In the genomic region with DNA sequence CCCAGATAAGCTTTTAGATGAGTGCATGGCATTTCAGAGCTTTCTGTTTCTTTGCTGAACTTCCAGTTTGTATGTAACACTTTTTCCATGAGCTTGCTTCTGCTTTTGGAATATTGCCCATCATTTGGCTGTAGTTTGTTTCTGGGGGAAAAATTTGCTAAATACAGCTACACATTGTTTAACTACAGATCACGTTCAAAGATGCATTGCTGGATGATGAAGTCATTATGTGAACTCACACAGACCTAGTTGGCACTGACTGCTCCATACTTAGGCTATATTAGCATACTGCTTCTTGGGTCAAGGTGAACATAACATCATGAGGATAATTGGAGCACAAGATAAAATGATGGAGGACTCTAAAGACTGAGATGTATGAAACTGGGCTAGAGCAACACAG, we compare ENCODE assay signal across 29 mouse cellular contexts. TPM values are rescaled to one million over a fixed set of nuclear protein-coding genes. Genes with fewer than 3 reads are reported as not detected.
DNase-seq lines count a peak whose midpoint lies in the region; ATAC-seq and TF ChIP-seq lines count a peak whose summit lies in the region.
"Had no signal": no experiment of that assay in that cellular context is flagged by ENCODE, and none has a peak within 500 bp of the region (broad histone marks: within the 10 kb centered on the region; RNA-seq: fewer than 3 reads in every experiment).

No protein-coding gene starts in this region.

- no peaks in the 10 kb centered on the region for H3K36me3 ChIP-seq in heart, embryonic 16.5 days (ENCODE audit: control insufficient read depth, insufficient read depth)
- no peaks in the 10 kb centered on the region for H3K36me3 ChIP-seq in lung, embryonic 16.5 days (ENCODE audit: control insufficient read depth, insufficient read depth, low read length)
- 0 out of 2 replicates have a peak, but pooled peaks cover 3% of the 10 kb centered on the region for H3K36me3 ChIP-seq in stomach, embryonic 16.5 days (ENCODE audit: control insufficient read depth, insufficient read depth, low read length)
- H3K36me3 ChIP-seq: heart, embryonic 10.5 days; hindbrain, embryonic 10.5 days; intestine, embryonic 15.5 days; limb, embryonic 12.5 days; midbrain, embryonic 15.5 days; neural tube, embryonic 13.5 days had no signal

- no peak overlapping the region for H3K9ac ChIP-seq in heart, embryonic 16.5 days (ENCODE audit: low read length)
- H3K9ac ChIP-seq in lung, embryonic 16.5 days (ENCODE audit: low read length): no peak overlapping the region
- no peak overlapping the region for H3K9ac ChIP-seq in stomach, embryonic 16.5 days (ENCODE audit: low read length)
- H3K9ac ChIP-seq: intestine, embryonic 15.5 days; limb, embryonic 12.5 days; liver, embryonic 14.5 days; midbrain, embryonic 15.5 days; neural tube, embryonic 13.5 days had no signal

- no peaks in the 10 kb centered on the region for H3K27me3 ChIP-seq in heart, embryonic 16.5 days (ENCODE audit: control insufficient read depth, insufficient read depth, low read length)
- H3K27me3 ChIP-seq in lung, embryonic 16.5 days (ENCODE audit: control insufficient read depth, insufficient read depth, low read depth, low read length): no peaks in the 10 kb centered on the region
- H3K27me3 ChIP-seq in stomach, embryonic 16.5 days (ENCODE audit: control insufficient read depth, insufficient read depth, low read length): no peaks in the 10 kb centered on the region
- H3K27me3 ChIP-seq: intestine, embryonic 15.5 days; limb, embryonic 12.5 days; midbrain, embryonic 15.5 days; neural tube, embryonic 13.5 days had no signal

- DNase-seq in heart, postnatal 36 days: no peak
- no peak for DNase-seq in lung, postnatal 10 days
- DNase-seq in brain, embryonic 14.5 days (ENCODE audit: low read depth): peak; percentile 20
- no peak for DNase-seq in yolk sac, embryonic 10.5 days (ENCODE audit: low spot score)
- no peak for DNase-seq in layer of hippocampus, postnatal 14 days (ENCODE audit: low spot score in 2 of 2)
- DNase-seq: adrenal gland, postnatal 14 days; cerebellum, adult 9-10 months; gastrocnemius, postnatal 36 days; kidney, postnatal 25 days; layer of hippocampus, postnatal 36 days; lung, postnatal 4 days; retina, postnatal 1 day; thymus, adult 2 months; thymus, postnatal 4 days had no signal

- intact Hi-C loops in heart, postnatal 36 days (cut with DNase I): no loop called here

- 3% methylated on average over 1 of the region's 1 CpGs for WGBS in heart, embryonic 16.5 days
- WGBS in lung, embryonic 16.5 days: 2% methylated on average over 1 of the region's 1 CpGs
- WGBS in stomach, embryonic 16.5 days: 13% methylated on average over 1 of the region's 1 CpGs

- no peak overlapping the region for H3K4me2 ChIP-seq in heart, embryonic 16.5 days (ENCODE audit: low read depth, low read length)
- H3K4me2 ChIP-seq in lung, embryonic 16.5 days (ENCODE audit: low read depth, low read length): no peak overlapping the region
- no peak overlapping the region for H3K4me2 ChIP-seq in stomach, embryonic 16.5 days (ENCODE audit: low read depth, low read length)
- H3K4me2 ChIP-seq: intestine, embryonic 15.5 days; limb, embryonic 12.5 days; midbrain, embryonic 15.5 days; neural tube, embryonic 13.5 days had no signal

- TF ChIP-seq POLR2A in brain, embryonic 14.5 days (IDR thresholded peaks at IDR 0.05; ENCODE audit: borderline replicate concordance, extremely low read depth, insufficient read depth, insufficient read length, poor library complexity, severe bottlenecking): no peak

- no peak for TF ChIP-seq CTCF in brain, embryonic 14.5 days (IDR thresholded peaks at IDR 0.05; ENCODE audit: borderline replicate concordance, extremely low read depth, insufficient read depth, insufficient read length)

- peaks cover 7% of the 10 kb centered on the region; the same call in 1 of the 2 replicates for H3K4me1 ChIP-seq in heart, embryonic 16.5 days (ENCODE audit: control insufficient read depth, insufficient read depth, low read length)
- 0 out of 2 replicates have a peak, but pooled peaks cover 9% of the 10 kb centered on the region for H3K4me1 ChIP-seq in lung, embryonic 16.5 days (replicated peaks; ENCODE audit: control insufficient read depth, insufficient read depth, low read length)
- peaks cover 5% of the 10 kb centered on the region; the same call in 1 of the 2 replicates for H3K4me1 ChIP-seq in stomach, embryonic 16.5 days (ENCODE audit: control insufficient read depth, insufficient read depth, low read length)
- H3K4me1 ChIP-seq: heart, embryonic 10.5 days; hindbrain, embryonic 10.5 days; intestine, embryonic 15.5 days; midbrain, embryonic 15.5 days; neural tube, embryonic 13.5 days had no signal

- no peak for ATAC-seq in heart, embryonic 16.5 days (replicated peaks; ENCODE audit: extremely low read depth, insufficient read depth, low FRiP score)
- peak; percentile 76; the same call in 1 of the 2 replicates for ATAC-seq in lung, embryonic 16.5 days (ENCODE audit: low read depth)
- ATAC-seq in stomach, embryonic 16.5 days (ENCODE audit: insufficient read depth, low FRiP score): no peak
- ATAC-seq: hindbrain, embryonic 16.5 days; intestine, embryonic 15.5 days; midbrain, embryonic 15.5 days had no signal

- H3K27ac ChIP-seq in heart, embryonic 16.5 days (ENCODE audit: low read length): peak overlapping the region; percentile 12
- H3K27ac ChIP-seq in lung, embryonic 16.5 days (ENCODE audit: low read length): peak overlapping the region; percentile 71
- H3K27ac ChIP-seq in stomach, embryonic 16.5 days (ENCODE audit: low read length): peak overlapping the region; percentile 46; the same call in 1 of the 2 replicates
- H3K27ac ChIP-seq: heart, embryonic 10.5 days; hindbrain, embryonic 10.5 days; intestine, embryonic 15.5 days; layer of hippocampus, adult 2 months; limb, embryonic 12.5 days; liver, embryonic 14.5 days; midbrain, embryonic 15.5 days; neural tube, embryonic 13.5 days had no signal

- H3K9me3 ChIP-seq in heart, embryonic 16.5 days (replicated peaks; ENCODE audit: control insufficient read depth, low read length): no peaks in the 10 kb centered on the region
- 0 out of 2 replicates have a peak, but pooled peaks cover 2% of the 10 kb centered on the region for H3K9me3 ChIP-seq in lung, embryonic 16.5 days (ENCODE audit: control insufficient read depth, low read length)
- no peaks in the 10 kb centered on the region for H3K9me3 ChIP-seq in stomach, embryonic 16.5 days (replicated peaks; ENCODE audit: control insufficient read depth, low read length)
- H3K9me3 ChIP-seq: heart, embryonic 10.5 days; hindbrain, embryonic 10.5 days; intestine, embryonic 15.5 days; limb, embryonic 12.5 days; midbrain, embryonic 15.5 days; neural tube, embryonic 13.5 days had no signal

- H3K4me3 ChIP-seq in heart, embryonic 16.5 days (ENCODE audit: low read length): no peak overlapping the region
- no peak overlapping the region for H3K4me3 ChIP-seq in lung, embryonic 16.5 days (ENCODE audit: low read length)
- H3K4me3 ChIP-seq in stomach, embryonic 16.5 days (replicated peaks; ENCODE audit: low read length): no peak overlapping the region
- H3K4me3 ChIP-seq: heart, embryonic 10.5 days; hindbrain, embryonic 10.5 days; intestine, embryonic 15.5 days; layer of hippocampus, adult 2 months; limb, embryonic 12.5 days; midbrain, embryonic 15.5 days; neural tube, embryonic 13.5 days had no signal

RNA-seq across cellular contexts. Expression of gene Adamts17, which starts 42.6 kb away (rescaled TPM):
- polyA plus RNA-seq in heart, embryonic 16.5 days (2015; fragmentation: Nextera tagmentation; extraction: Ambion mirVana): 4.7 and 5.5 TPM in 2 replicates
- total RNA-seq in heart, postnatal 36 days (2021): 1 to 10 TPM; 1.3 to 1.5 TPM
- polyA plus RNA-seq in lung, embryonic 16.5 days (2015; fragmentation: Nextera tagmentation; extraction: Ambion mirVana): 15.4 and 15.9 TPM in 2 replicates
- 3.0 and 4.5 TPM in 2 replicates for polyA plus RNA-seq in brain, embryonic 14.5 days (2012; rRNA removed)
- 5.3 and 5.9 TPM in 2 replicates for polyA plus RNA-seq in stomach, embryonic 16.5 days (2015; fragmentation: Nextera tagmentation; extraction: Ambion mirVana)
- 10 to 100 TPM; 29.6 to 31.8 TPM for total RNA-seq in layer of hippocampus, postnatal 14 days (2021)
- total RNA-seq: megakaryocyte-erythroid progenitor cell, adult 5-6 weeks had no signal

RNA-seq across cellular contexts. Expression of gene Cers3, which starts 53.6 kb away (rescaled TPM):
- polyA plus RNA-seq in heart, embryonic 16.5 days (2015; fragmentation: Nextera tagmentation; extraction: Ambion mirVana): 0.63 and 0.69 TPM in 2 replicates
- under 1 TPM in 1 of 2 experiments, not detected in 1; 0.17 TPM for total RNA-seq in heart, postnatal 36 days (2021)
- 5.4 and 6.0 TPM in 2 replicates for polyA plus RNA-seq in lung, embryonic 16.5 days (2015; fragmentation: Nextera tagmentation; extraction: Ambion mirVana)
- 0.62 and 0.70 TPM in 2 replicates for polyA plus RNA-seq in brain, embryonic 14.5 days (2012; rRNA removed)
- polyA plus RNA-seq in stomach, embryonic 16.5 days (2015; fragmentation: Nextera tagmentation; extraction: Ambion mirVana): 19.4 and 27.8 TPM in 2 replicates
- total RNA-seq in layer of hippocampus, postnatal 14 days (2021): under 1 TPM; 0.62 to 0.83 TPM
- total RNA-seq: MEL had no signal
- polyA plus RNA-seq: spleen, adult 2 months had no signal

Comparison
In these comparisons a context has a peak if more than half of its experiments do, and no peak if none do; other contexts are left out.
1. H3K27ac ChIP-seq: peak in every context shown above with its lines; median percentile 71 in lung, embryonic 16.5 days; 46 in stomach, embryonic 16.5 days; 12 in heart, embryonic 16.5 days.